Mouse (Mus musculus): ENCODE measurements around the gene Hspg2. TPM values are rescaled to one million over a fixed set of nuclear protein-coding genes. Genes with fewer than 3 reads are reported as not detected.
"Not testable (repeated sequence)": the region's sequence is repeated elsewhere in the genome, so short reads cannot be mapped to it uniquely, and the experiment has no call there.

Hspg2 gene
- total RNA-seq, 2 experiments from 2014 or later = 53.7 to 61.6 TPM

DNA sequence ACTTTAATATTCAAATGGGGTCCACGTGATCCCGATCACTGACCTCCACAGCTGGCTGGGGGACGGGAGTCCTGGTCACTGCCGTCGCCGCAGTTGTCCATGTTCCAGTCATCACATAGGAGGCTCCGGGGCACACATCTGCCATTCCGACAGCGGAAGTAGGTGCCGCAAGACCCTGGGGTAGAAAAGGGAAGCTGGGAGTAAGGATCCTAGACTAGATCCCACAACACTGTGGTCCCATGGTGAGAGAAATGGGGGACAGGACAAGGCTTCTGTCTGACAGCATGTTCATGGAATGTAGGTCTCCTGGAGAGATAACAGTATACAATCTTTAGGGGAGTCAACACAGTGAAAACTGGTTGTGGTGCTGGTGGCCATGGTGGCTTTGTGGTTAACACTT, 105.9 kb downstream of the Hspg2 start, which contains the start of gene Ldlrad2:
Gene Ldlrad2, minus strand, starts transcription at position 101 of the 400 bp plus-strand sequence.
- DNase-seq (ENCODE audit: low spot score) = no peak

DNA sequence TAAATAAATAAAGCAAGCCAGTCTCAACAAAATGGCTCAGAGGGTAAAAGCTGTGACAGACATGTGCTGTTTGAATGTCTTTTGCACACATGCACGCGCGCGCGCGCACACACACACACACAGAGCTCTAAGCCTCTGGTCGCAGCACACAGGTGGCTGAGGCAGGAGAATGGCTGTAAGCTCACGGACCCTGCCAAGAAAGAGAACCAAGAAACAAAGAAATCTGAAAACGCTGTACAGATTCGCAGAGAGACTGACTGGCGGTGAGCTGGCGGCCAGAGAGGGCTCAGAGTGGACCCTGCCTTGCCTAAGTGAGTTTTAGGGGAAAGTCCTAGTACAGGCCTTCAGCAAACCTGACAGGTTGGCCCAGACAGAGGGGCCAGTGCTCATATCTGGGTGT, 108.9 kb downstream of the Hspg2 start:
- no peak for DNase-seq (ENCODE audit: low spot score)

DNA sequence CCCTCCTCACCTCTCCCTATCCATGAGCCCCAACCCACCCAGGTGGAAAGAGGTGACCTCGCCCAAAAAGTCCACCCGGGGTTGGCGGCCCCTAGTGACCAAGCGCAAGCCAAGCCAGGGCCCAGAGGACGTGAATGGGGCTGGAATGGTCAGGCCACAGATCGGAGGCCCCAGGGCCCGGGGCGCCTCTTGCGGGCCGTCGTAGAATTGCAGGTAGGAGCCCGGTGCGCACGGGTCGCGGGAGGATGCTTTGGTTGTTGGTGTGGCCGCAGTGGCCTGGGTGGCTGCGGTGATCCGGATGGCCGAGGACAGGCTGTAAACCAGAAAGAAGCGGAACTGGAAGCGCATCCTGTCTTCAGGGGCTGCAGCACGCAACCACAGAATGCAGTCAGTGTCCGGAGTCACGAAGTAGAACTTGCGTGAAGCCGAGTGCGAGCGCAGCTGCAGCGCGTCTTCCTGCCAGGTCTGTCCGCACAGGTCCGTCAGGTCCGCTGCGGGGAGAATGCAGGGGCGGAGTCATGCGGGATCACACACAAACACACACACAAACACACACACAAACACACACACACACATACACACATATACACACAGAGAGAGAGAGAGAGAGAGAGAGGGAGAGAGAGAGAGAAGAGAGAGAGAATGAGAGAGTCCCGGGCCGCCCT, 109.7 kb downstream of the Hspg2 start:
- peak; percentile 47 for DNase-seq (ENCODE audit: low spot score)

DNA sequence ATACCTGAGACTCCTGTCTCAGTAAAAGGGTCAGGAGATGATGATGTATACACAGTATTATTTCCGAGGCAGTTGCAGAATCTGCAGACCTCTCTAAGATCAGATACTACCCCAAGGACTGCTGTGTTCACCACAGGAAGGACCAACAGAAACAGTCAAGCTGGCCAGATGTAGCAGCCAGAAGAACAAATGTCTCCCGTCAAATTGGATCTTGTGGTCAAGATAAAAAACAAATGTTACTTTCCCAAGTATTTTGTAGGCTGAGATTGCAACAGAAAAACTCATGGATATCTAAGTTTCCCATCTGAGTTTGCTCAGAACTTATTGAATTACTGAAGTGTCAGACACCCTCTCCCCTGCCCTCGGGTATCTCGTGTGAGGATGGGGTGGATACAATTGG, 111.2 kb downstream of the Hspg2 start:
- no peak for DNase-seq (ENCODE audit: low spot score)

DNA sequence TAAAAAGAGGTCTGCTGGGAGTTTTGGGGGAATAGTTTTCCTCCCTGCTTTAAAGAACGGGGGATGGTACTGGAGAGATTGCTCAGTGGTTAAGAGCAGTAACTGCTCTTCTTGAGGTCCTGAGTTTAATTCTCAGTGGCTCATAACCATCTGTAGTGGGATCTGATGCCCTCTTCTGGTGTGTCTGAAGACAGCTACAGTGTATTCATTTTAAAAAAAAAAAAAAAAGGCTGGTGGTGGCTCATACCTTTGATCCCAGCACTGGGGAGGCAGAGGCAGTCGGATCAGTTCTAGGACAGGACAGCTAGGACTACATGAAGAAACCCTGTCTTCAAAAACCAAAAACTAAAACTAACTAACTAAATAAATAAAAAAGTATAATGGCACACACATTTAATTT, 111.7 kb downstream of the Hspg2 start:
- DNase-seq (ENCODE audit: low spot score) = no peak

DNA sequence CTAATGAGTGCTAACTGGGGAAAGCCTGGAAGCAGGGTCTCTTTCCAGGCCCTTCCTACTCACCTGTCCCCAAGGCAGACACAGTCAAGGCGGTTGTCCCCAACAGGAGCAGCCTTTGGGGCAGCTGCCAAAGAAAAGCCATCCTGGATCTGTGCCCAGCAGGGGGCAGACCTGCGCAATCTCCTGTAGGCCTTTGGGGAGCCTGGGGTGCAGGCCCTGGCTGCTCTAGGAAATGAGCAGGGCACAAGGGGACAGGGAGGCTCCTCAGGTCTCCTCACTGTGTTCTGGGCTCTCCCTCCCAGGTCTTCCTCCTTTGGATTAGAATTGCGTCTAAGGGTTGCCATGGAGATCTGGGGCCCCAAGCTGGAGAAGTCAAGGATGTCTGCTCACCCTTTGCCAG, 113.2 kb downstream of the Hspg2 start:
- no peak for DNase-seq (ENCODE audit: low spot score)

DNA sequence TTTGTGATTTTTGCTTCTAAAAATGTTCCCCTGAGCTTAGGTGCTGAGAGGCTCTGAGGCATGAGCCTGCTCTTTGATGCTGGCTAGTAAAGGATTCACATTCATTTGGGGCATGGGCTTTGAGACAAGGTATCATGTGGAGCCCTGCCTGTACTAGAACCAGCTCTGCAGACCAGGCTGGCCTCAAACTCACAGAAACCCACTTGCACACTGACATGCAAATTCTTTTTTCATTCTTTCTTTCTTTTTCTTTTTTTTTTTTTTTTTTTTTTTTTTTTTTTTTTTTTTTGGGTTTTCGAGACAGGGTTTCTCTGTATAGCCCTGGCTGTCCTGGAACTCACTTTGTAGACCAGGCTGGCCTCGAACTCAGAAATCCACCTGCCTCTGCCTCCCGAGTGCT, 120.5 kb downstream of the Hspg2 start:
- not testable (repeated sequence) for DNase-seq (ENCODE audit: low spot score)

DNA sequence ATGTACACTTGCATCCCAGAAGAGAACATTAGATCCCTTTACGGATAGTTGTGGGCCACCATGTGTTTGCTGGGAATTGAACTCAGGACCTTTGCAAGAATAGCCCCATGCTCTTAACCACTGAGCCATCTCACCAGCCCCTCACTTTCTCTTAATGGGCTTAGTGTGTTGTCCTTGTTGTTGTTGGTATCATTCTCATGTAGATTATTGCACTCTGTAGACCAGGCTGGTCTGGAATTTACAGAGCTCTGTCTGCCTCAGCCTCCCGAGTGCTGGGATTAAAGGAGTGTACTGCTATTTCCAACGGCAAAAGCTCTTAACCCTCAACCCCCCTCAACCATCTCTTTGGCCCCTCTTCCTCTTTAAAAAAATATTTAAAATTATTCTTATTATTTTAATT, 121.0 kb downstream of the Hspg2 start:
- DNase-seq (ENCODE audit: low spot score) = no peak

DNA sequence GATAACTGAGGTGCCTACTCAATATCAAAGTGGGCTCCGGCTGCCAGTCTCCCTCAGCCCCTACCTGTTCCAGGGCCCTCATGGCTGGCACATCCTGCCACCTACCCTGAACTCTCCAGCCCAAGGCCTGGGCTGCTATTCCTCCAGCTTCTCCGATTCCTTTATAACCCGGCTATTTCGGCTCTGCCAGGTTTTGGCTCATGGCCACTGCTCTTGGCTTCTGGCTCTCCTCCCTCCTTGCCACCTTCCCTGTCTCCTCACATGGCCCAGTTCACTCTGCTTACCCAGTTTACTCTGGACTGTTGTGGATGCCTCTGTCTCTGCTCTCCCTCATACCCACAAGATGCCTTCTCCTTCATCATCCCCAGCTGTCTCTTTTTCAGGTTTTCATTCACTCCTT, 122.4 kb downstream of the Hspg2 start:
- DNase-seq (ENCODE audit: low spot score) = peak; percentile 70

DNA sequence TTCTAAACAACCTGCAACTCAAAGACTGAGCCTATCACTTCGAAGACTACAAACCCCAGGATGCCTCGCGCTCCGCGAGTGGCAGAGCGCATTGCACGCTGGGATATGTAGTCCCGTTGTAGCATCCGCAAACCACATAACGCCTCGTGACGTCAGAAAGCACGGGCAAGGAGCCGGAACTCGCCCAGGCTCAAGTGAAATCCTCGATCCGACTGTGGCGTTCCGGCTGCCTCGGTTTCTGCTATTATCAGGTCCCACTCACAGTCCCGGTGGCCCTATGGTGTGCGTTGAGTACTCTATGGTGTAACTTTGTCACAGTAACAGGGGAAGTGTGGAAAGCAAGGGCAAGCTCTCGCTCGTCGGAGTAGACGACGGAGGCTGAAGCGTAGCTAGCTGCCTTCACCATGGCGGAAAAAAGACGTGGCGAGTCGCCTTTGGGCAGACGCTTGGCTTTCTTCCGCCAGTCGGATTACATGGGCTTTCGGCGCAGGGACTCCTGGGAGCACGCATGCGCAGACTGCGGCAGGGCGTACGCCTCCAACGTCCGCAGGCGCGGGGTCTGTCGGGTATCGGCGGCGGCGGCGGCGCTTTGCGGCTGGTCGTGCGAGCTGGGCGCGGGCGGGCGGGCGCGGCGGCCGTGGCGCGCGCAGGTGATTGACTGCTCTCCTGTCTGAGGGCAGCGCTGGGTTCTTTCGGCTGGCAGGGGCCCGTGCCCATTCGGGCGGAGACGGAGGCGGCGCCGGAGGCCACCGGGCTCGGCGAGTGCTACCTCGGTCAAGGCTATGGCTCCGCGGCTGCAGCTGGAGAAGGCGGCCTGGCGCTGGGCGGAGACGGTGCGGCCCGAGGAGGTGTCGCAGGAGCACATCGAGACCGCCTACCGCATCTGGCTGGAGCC, 125.3 kb downstream of the Hspg2 start, which contains the start of gene Usp48:
Gene Usp48, plus strand, starts transcription at position 155 of the 895 bp plus-strand sequence.
- peak; percentile 98 for DNase-seq (ENCODE audit: low spot score)

DNA sequence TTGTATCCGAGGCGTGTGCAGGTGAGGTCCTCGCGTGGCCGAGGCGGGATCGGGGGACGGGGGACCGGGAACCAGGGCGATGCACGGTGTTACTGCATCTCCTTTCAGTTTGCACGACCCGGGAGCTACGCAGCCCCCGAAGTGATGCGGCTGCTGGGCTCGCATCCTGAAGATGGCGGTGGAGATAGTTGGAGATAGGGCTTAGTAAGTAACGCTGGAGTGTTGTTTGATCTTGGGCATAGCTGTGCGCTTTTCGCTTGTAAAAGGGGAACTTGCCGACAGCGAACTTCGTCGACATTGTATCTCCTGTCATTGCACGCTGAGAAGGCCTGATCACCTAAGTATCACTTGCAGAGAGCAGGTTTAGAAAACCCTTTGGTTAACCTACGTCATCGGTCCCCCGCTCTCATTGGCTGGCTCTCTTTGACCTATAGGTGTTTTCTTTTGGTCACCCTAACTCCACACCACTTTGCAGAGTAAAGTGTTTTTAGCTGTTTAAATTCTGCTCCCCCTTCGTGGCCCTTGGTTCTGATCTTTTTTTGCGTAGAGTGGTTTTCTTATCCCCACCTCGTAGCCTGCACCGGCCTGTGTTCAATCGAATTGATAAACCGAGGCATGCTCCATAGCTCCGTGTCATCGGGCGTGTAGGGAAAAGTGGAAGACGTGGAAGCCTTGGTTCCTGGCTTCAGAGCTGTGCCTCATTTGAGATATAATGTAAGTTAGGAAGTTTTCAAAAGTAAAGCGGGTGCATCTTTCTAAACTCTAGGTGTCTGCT, 126.1 kb downstream of the Hspg2 start:
- DNase-seq (ENCODE audit: low spot score) = no peak

DNA sequence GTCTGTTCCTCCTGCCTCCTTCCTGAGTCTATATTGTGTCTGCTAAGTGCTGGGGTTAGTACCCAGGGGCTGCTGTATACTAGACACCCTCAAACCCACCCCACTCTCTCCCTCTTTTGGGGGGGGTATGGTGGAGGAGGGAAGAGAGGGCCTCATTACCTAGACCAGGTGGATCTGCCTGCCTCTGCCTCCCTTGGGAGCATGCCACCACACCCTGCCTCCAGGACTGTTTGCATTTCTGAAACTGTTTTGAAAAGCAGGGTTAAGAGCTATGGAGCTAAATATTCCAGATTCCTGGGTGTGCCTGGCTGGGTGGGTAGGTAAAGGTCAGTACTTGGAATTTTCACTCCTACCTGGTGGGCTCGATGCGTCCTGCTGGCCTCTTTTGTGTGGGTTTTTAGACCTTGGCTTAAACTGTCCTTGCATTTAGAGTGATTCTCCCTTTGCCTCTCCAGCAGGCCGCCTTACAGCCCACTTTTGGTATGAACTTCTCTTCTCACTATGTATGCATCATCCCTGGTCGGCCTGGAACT, 128.6 kb downstream of the Hspg2 start:
- DNase-seq (ENCODE audit: low spot score) = no peak

DNA sequence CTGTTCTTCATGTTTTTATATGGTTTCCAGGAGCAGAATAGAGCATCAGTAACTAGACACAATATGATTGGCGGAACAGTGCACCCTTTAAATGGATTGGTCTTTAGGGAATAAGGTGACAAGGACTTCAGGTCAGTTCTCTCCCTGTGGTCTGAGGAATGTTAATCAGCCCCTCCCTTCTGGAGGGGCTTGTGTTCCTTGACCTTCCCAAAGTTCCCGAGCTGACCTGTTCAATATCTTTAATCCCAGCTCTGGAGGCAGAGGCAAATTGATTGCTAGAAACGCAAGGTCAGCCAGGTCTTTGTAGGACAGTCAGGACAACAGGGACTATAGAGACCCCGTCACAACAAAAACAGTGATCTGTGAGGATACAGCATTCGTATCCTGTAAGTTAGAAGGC, 130.0 kb downstream of the Hspg2 start:
- DNase-seq (ENCODE audit: low spot score) = no peak

DNA sequence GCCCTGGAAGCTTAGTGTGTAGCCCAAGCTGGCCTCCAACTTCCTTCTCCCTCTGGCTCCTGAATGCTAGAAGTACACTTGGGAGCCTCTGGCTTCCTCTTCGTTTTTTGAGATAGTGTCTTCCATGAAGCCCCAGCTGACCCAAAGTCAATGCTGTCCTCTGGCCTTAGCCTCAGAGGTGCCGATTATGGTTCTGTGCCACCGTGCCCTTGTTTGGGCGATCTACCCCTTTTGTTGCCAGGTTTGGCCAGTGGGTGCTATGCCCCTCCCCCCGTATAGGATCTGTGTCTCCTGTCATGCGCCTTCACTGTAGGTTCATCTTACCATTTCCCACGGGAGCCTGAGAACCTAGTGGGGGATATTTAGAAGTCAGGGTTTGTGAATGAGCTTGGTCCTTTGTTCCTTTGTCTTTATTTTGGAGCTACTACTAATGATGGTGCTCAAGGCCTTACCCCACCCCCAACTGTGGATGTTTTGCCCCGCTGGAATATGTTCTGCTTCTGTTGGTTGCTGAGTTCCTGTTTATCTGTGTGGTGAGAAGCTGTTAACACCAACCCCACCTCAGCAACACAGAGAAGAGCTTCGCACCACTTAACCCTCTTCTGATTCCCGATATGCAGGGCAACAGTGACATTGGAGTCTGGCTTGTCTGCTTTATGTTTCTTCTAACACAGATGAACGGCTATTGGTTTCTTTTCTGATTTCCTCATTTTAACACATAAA, 135.0 kb downstream of the Hspg2 start:
- no peak for DNase-seq (ENCODE audit: low spot score)

DNA sequence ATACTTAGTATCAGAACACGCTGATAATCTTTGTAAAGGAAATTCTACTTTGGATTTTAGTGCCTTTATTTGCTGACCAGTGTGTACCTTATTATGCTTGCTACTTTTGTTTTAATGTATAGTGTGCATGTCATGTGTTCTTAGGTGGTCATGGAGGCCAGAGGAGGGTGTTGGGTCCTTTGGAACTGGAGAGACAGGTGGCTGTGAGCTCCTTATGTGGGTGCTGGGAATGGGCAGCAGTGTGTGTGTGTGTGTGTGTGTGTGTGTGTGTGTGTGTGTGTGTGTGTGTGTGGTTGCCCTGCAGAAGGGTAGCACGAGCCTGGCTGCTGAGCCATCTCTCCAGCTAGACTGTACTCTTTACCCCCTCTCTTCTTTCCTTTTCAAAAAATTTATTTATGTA, 138.5 kb downstream of the Hspg2 start:
- DNase-seq (ENCODE audit: low spot score) = no peak

DNA sequence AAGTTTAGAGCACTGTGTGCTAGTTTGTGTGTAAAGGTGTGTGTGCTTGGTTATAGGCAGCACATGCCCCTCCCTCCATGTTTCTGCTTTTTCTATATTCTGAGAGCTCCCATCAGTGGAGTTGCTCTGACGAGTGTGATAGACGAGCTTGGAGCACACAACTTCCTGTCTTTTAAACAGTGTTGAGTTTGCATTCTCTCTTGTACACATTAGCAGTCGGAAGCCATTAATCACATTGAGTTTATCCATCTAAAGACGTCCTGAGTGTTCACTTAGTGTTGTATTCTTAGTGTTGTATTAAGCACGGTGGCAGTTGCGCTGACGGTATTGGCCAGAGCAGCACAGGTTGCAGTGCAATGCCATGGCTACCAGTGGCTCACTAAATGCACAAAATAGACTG, 140.7 kb downstream of the Hspg2 start:
- DNase-seq (ENCODE audit: low spot score) = no peak

DNA sequence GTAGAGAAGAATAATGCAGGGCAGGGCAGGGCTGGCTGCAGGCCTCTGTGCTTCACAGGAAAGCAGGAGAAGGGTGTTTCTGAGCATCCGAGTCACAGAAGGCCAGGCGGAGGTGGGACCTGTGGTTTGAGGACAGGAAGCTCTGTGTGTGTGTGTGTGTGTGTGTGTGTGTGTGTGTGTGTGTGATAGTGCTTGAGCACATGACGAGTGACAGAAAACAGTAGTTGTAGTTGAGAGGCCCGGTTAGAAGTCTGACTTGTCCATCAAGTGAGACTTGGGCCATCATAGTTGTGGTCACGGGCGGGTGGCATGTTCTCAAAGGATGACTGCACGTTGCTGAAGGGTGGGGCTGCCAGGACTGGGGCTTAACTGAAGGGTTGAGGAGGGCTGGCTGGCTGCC, 141.1 kb downstream of the Hspg2 start:
- DNase-seq (ENCODE audit: low spot score) = no peak

DNA sequence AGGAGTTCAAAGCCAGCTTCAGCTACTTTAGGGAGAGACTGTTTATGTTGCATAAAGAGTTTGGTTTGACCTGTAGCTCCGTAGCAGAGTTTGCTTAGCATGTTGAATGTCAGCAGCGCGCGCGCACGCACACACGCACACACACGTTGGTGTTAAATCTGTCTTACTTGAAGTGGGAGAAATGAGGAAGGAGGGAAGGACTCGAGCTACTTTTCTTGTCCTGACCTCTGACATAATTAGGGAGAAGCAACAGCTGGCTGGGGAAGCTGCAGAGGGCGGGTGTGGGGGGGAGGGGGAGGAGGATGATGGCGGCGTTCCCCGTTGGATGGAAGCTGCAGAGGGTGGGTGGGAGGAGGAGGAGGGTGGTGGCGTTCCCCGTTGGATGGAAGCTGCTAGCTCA, 141.7 kb downstream of the Hspg2 start:
- no peak for DNase-seq (ENCODE audit: low spot score)

Data from gastrocnemius, adult 18-20 months (tissue).